Mouse (Mus musculus) CH12.LX (cell line): ENCODE data around the gene 1810049J17Rik.

Experiments
- CTCF ChIP-seq, 2 experiments: IDR thresholded peaks in 1 of 2; conservative IDR thresholded peaks in 1 of 2; 2 replicates each; pipeline ENCODE4 v1.5.1; 2011 to 2012; ENCODE audit warnings: low read depth in 2 of 2, low read length in 2 of 2, improper control_type of control experiment in 1 of 2, inconsistent platforms in 1 of 2, mild to moderate bottlenecking in 1 of 2, moderate library complexity in 1 of 2
- E2F4 ChIP-seq: IDR thresholded peaks from 2 replicates; pipeline ENCODE4 v1.6.1; 2011; ENCODE audit warnings: low read depth, low read length, improper control_type of control experiment; ENCODE audit not compliant: insufficient replicate concordance
- EP300 ChIP-seq: IDR thresholded peaks from 2 replicates; pipeline ENCODE4 v1.6.1; 2011; ENCODE audit warnings: low read length, improper control_type of control experiment
- GABPA ChIP-seq: IDR thresholded peaks from 2 replicates; pipeline ENCODE4 v1.6.1; 2012; ENCODE audit warnings: low read depth, low read length, improper control_type of control experiment, inconsistent platforms; ENCODE audit not compliant: insufficient replicate concordance
- MAX ChIP-seq: IDR thresholded peaks from 2 replicates; pipeline ENCODE4 v1.6.1; 2011; ENCODE audit warnings: low read length, improper control_type of control experiment
- MYC ChIP-seq: IDR thresholded peaks from 2 replicates; pipeline ENCODE4 v1.6.1; 2011; ENCODE audit warnings: low read depth, mild to moderate bottlenecking, improper control_type of control experiment, low read length
- USF2 ChIP-seq: conservative IDR thresholded peaks from 2 replicates; pipeline ENCODE4 v1.6.1; 2011; ENCODE audit warnings: low read depth, low read length, improper control_type of control experiment

GRCm38 (mm10) chr15:12366072-12366469 lies 44.4 kb upstream of the 1810049J17Rik start:
- TF ChIP-seq CTCF (conservative IDR thresholded peaks at IDR 0.05 in 1 of 2, IDR thresholded peaks at IDR 0.05 in 1 of 2; ENCODE audit: low read depth in 2 of 2, low read length in 2 of 2): no peak
- TF ChIP-seq MYC: no peak
- TF ChIP-seq GABPA: no peak
- no peak for TF ChIP-seq USF2
- TF ChIP-seq MAX: no peak
- no peak for TF ChIP-seq EP300
- no peak for TF ChIP-seq E2F4
